Mouse (Mus musculus) adipocyte (in vitro differentiated cells): ENCODE measurements at regions not wholly inside any gene's neighbourhood (a gene's known extent, or its start where the extent isn't known, plus 50 kb on each side); places are given as distances from the start of the nearest gene placed in this dataset.

Experiments used
- DNase-seq: peaks from one replicate; pipeline ENCODE4 v3.0.0-alpha.2; 2016; ENCODE audit warnings: low spot score

DNA sequence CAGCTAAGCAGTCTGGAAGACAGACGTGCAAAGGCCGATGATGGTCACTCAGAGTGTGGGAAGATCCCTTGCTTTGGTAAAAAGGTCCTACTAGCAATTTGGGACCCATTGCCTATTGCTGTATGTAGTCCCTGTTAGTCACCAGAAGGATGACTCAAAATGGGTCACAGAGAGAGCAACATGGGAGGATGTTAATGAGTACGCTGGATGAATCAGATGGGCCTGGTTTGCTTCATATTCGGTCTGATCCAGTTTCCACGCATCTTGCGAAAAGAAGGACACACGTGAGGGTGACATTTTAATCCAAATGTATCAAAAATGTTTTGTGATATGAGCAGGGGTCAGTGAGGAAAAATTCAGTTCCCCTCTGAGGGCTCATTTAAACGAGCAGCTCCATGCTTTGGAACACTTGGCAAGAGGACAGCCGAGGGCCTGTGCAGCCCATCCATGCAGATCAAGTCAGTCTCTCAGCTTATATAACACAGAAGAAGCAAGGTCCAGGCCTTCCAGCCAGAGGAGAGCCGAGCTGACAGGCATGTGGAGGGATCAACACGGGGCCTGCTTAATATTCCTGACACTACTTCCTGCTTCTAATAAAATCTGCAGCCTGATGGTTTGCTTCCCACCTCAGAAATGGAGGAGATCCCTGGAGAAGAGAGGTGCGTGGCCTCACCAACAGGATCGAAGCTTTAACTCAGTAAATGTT lies 579.2 kb upstream of the Gm26657 start:
- no peak for DNase-seq

DNA sequence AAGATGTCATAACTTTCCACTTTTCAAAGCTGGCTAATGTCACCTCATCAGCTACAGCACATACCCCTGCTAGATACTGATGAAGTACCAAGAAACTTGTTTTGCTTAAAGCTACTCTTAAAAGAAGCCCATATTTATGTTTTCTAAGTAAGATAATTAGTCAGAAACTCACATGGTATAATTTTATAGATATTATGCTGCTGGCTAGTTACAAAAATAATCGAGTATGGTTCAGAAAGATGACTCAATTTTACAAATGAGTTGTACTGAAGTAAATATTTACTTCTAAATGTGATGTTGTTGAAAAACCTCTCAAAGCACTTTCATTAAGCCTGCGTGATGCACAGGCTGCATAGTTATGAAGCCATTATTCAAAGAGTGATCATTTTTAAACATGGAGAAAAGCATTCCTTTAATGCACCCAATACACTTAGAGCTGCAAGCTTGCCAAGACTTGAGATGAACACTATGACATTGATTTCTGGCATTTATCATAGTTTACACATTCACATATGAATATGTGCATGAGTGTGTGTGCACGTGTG lies 582.3 kb upstream of the Gm26657 start:
- DNase-seq, result no peak

GRCm38 (mm10) chr4:56150716-56151115 lies 589.2 kb upstream of the Gm26657 start:
- DNase-seq, result peak; percentile 87

- DNase-seq, result no peak
Measured at GRCm38 (mm10) chr4:56143827-56144226, 596.0 kb upstream of the Gm26657 start.

- peak; percentile 32 for DNase-seq
Measured at GRCm38 (mm10) chr4:56136837-56137236, 603.0 kb upstream of the Gm26657 start.

- no peak for DNase-seq
Measured at GRCm38 (mm10) chr4:56134350-56134749, 602.1 kb upstream of the Klf4 start.

- DNase-seq, result no peak
Measured at GRCm38 (mm10) chr4:56127730-56128482, 595.6 kb upstream of the Klf4 start.

DNA sequence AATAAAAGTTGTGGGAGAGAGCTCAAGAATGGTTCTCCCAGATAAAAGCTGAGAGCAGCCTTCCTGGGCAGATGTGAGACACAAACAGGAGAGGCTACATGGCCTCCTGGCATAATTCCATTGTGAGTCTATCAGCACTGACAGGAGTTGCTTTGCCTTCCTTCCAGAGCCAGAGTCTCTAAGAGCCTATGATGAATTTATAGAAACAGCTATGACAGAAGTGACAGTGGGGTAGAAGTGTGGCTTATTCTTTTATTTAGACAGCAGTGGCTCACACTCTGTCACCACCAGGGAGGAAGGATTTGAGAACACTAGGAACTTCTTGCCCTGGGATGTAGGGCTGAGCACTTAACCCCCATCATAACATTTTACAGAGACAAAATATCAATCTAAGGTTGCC lies 592.2 kb upstream of the Klf4 start:
- no peak for DNase-seq

GRCm38 (mm10) chr4:56122198-56122597 lies 589.9 kb upstream of the Klf4 start:
- DNase-seq, result no peak

- DNase-seq, result no peak
Measured at GRCm38 (mm10) chr4:56121664-56122063, 589.4 kb upstream of the Klf4 start.

- no peak for DNase-seq
Measured at GRCm38 (mm10) chr4:56120357-56120756, 588.1 kb upstream of the Klf4 start.

GRCm38 (mm10) chr4:56113701-56114196 lies 581.5 kb upstream of the Klf4 start:
- peak; percentile 92 for DNase-seq

DNA sequence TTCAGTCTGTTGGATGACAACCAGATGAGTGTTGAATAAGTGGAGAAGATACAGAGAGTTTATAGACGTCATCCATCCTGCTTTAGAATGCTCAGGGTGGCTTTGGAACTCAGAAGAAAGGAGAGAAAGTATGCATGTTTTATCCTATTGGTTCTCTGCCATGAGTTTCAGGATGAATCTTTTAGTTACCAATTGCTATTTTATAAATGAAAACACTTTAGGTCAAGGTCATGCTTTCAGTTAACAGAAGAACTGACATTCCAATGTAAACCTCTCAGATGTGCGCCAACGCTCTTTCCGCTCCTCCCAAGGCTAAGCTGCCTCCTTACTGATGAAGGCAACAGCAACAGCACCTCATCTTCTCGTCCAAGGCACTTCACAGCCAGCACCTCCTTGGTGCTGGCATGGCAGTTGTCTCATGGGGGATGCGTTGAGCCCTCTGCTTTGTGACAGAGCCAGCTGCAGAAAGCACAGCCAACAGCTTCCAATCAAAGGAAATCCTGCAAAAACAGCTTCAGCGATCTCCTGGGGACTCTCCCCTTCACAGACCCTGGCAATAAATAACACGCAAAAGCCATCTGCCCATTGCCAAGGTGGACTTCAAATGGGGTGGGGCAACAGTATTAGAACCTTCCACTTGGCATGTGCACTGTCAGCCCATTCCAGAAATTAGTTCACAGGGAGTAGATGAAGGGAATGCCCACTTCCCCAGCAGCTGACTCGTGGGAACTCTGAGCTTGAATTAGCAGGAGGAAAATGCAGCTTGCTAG lies 580.9 kb upstream of the Klf4 start:
- no peak for DNase-seq

DNA sequence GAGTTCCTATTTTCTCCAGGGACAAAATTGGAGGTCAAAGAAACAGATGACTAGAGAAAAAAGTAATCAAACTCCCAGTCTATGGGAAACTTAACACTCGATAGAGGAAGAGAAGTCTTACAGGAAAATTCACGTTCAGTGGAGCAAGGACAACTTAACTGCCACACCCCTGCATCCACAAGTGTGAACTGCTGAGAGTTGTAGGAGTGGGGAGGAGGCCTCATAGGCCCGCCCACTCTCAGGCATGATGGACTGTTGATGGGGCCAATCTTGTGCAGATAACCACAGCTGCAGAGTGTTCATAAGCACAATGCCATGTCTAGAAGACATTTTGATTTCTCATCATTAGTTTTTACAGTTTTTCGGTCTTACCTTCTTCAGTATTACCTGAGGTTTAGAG lies 574.7 kb upstream of the Klf4 start:
- no peak for DNase-seq

DNA sequence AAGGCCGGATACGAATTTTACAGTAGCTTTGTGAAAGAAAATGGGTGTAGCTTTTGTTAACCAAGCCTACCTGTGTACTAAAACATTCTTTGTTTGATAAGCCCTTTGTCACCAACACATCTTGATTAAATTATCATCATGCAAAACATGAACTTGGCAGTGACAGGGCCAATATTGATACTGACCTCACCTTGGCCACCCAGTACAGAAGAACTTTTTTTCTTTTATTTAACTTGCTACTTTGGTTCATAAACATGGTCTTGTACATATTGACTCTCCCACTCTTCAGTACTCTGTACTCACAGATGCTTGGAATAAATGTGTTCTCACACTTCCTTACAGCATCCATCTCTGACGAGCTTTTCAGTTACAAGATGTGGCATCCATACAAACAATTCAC lies 570.0 kb upstream of the Klf4 start:
- no peak for DNase-seq

GRCm38 (mm10) chr4:56090796-56091195 lies 558.5 kb upstream of the Klf4 start:
- DNase-seq, result no peak

GRCm38 (mm10) chr4:56088701-56089100 lies 556.4 kb upstream of the Klf4 start:
- no peak for DNase-seq

DNA sequence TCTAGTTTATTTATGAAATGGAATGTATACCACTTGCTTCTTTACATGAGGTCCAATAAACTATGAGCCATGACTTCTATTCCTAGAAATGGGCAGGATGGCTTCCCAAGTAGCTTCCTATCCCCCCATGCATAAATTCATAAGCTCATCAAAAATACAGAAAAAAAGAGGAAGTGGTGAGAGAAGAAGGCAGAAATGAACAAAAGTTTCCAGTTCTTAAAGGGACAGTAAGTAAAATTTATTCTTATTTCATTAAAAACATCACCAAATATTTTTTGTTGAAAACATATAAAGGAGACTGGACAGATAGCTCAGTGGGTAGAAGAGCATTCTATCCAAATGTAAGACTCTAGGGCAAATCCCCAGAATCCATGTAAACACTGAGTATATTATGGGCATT lies 554.0 kb upstream of the Klf4 start:
- no peak for DNase-seq

DNA sequence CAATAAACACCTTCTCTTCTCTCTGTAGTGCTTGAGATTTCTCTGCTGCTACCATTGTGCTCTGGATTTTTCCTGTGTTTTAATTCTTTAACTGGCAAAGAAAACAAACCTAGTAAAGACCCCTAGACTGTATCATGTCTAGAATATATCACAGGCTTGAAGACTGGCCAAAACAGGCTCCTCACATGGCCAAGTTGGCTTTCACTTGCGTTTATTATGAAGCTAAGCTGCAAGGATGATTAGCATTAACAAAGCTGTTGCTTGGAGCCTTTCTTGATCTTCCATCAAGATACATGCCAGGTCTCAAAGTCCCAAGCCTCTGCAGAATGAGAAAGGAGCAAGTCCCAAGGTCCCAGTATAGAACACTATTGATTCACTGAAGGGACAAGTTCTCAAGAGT lies 551.9 kb upstream of the Klf4 start:
- DNase-seq, result no peak

DNA sequence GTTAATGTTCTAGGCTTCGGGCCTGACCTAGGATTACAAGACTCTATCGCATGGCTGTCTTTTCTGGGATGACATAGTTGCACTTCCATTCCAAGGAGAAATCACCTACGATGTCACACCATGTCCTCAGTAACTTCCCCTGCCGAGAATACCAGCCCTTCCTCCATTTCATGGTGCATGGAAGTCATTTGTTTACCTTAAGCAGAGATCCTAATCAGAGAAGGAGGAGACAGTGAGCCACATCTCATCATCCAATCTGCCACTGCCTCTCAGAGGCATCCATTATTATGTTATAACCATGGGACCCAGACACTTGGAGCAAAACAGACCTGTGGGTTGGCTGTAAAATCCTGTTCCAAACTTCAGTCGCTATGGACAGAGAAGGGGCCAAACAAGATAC lies 550.1 kb upstream of the Klf4 start:
- no peak for DNase-seq

DNA sequence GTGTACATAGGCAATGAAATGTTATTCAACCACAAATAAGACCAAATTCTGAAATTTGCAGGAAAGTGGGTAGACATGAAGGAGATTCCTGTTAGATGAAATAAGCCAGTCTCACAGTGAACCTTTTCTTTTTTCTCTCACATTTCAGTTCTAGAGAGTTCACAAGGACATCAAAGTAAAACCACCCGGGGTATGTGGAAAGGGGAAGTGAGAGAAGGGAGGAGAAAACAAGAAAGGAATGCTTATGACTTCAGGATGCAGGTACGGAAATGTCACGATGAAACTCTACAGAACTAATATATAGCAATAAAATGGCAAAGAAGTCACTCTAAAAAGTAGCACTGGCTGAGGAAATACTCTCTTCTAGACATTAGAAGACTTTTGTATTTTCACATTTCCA lies 548.7 kb upstream of the Klf4 start:
- DNase-seq, result no peak

DNA sequence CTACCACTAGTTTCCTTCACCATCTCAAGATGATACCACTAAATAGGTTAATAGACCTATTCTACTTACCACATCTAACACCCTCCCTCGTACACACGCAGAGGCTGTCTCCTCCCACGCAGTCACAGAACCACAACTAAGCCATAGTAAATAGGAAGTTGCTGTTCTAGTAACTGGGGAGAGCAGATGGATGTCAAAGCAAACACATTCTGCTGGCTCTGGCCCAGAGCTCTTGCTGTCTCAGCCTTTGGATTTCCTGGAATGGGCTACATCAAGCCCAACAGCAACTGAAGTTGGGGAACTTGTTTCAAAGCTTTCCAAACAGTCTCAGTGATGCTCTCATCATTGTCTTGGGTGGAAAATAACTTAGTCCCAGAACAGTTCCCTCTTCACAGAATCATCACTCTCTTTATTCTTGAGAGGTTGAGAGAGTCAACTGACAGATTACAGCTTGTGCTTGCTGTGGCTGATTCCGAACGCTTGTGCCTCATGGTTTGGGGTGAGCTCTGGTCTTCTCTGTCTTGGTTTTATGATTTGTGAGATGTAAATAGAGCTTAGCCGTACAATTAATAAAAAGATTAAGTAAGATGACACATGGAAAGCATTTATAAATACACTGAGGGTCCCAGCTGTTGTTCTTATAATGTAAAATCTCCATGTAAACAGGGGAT lies 538.5 kb upstream of the Klf4 start:
- peak; percentile 10 for DNase-seq
